Mouse (Mus musculus) inflammation-experienced regulatory T-cells, adult 6 months (primary cell): ENCODE results near the gene Dhx58. TPM values are rescaled to one million over a fixed set of nuclear protein-coding genes. Genes with fewer than 3 reads are reported as not detected.

Source experiments
- ATAC-seq: one replicate; pipeline ENCODE4 v1.8.0; 2017
- polyA plus RNA-seq, 3 experiments: library from polyadenylated mRNA; unstranded; fragments of 100-300 nt; shearing (Covaris generic); gene quantifications; one replicate each; pipeline ENCODE4 v1.2.1; 2017

Dhx58 gene
- polyA plus RNA-seq, 3 experiments from 2014 or later = 27.4 to 48.6 (median 29.4) TPM

GRCm38 (mm10) chr11:100721776-100722492, 17.9 kb upstream of the Dhx58 start:
- ATAC-seq = no peak

- no peak for ATAC-seq
Observed at GRCm38 (mm10) chr11:100721254-100721653, 17.2 kb upstream of the Dhx58 start.

GRCm38 (mm10) chr11:100720345-100720744, 16.3 kb upstream of the Dhx58 start:
- no peak for ATAC-seq

GRCm38 (mm10) chr11:100719893-100720292, 15.8 kb upstream of the Dhx58 start:
- no peak for ATAC-seq

- no peak for ATAC-seq
Observed at GRCm38 (mm10) chr11:100719312-100719711, 15.2 kb upstream of the Dhx58 start.

- ATAC-seq = no peak
Observed at GRCm38 (mm10) chr11:100718866-100719265, 14.8 kb upstream of the Dhx58 start.

- ATAC-seq = no peak
Observed at GRCm38 (mm10) chr11:100718462-100718861, 14.4 kb upstream of the Dhx58 start.

- no peak for ATAC-seq
Observed at GRCm38 (mm10) chr11:100716649-100717048, 12.6 kb upstream of the Dhx58 start.

- ATAC-seq = no peak
Observed at GRCm38 (mm10) chr11:100714948-100715347, 10.9 kb upstream of the Dhx58 start.

GRCm38 (mm10) chr11:100714534-100714915, 10.5 kb upstream of the Dhx58 start:
- ATAC-seq = peak; percentile 47

- peak; percentile 74 for ATAC-seq
Observed at GRCm38 (mm10) chr11:100713735-100714533, 9.9 kb upstream of the Dhx58 start, which contains the start of gene Hspb9. Gene Hspb9, plus strand, starts transcription at chr11:100713850.

- ATAC-seq = no peak
Observed at GRCm38 (mm10) chr11:100713174-100713573, 9.1 kb upstream of the Dhx58 start.

GRCm38 (mm10) chr11:100711783-100712615, 7.9 kb upstream of the Dhx58 start, which contains the start of gene Kat2a:
Gene Kat2a, minus strand, starts transcription at chr11:100712465.
- peak; percentile 53 for ATAC-seq

- ATAC-seq = no peak
Observed at GRCm38 (mm10) chr11:100710977-100711376, 6.9 kb upstream of the Dhx58 start.

GRCm38 (mm10) chr11:100710528-100710927, 6.5 kb upstream of the Dhx58 start:
- ATAC-seq = no peak

GRCm38 (mm10) chr11:100709201-100709810, 5.2 kb upstream of the Dhx58 start:
- ATAC-seq = no peak

- no peak for ATAC-seq
Observed at GRCm38 (mm10) chr11:100705095-100705747, 1.1 kb upstream of the Dhx58 start.

GRCm38 (mm10) chr11:100703366-100703765, 705 bp downstream of the Dhx58 start:
- no peak for ATAC-seq

GRCm38 (mm10) chr11:100702906-100703305, 1.2 kb downstream of the Dhx58 start:
- peak; percentile 23 for ATAC-seq

GRCm38 (mm10) chr11:100702081-100702851, 1.8 kb downstream of the Dhx58 start:
- peak; percentile 72 for ATAC-seq

- ATAC-seq = no peak
Observed at GRCm38 (mm10) chr11:100701301-100701700, 2.8 kb downstream of the Dhx58 start.
